Mouse (Mus musculus) spleen, adult 18-20 months (tissue): ENCODE measurements around the gene 1700030K09Rik.

ENCODE experiments used
- DNase-seq, 2 experiments: peaks; one replicate each; pipeline ENCODE4 v3.0.0; 2022; ENCODE audit warnings: mixed read lengths in 2 of 2

The 1700030K09Rik gene

GRCm38 (mm10) chr8:72459881-72460533 is 16.3 kb downstream of the 1700030K09Rik start:
- no peak for DNase-seq

- no peak for DNase-seq
Measured at GRCm38 (mm10) chr8:72464211-72464610, 20.5 kb downstream of the 1700030K09Rik start.

- DNase-seq, result no peak
Measured at GRCm38 (mm10) chr8:72469243-72469642, 25.6 kb downstream of the 1700030K09Rik start.

GRCm38 (mm10) chr8:72469984-72470383 is 26.3 kb downstream of the 1700030K09Rik start:
- DNase-seq, result no peak

- DNase-seq, result no peak
Measured at GRCm38 (mm10) chr8:72470684-72471083, 27.0 kb downstream of the 1700030K09Rik start.

- peak; percentile 89 to 95 for DNase-seq
Measured at GRCm38 (mm10) chr8:72474826-72475546, 31.3 kb downstream of the 1700030K09Rik start, which contains the start of gene Cherp. Cherp (minus strand) TSS chr8:72475226.

- no peak for DNase-seq
Measured at GRCm38 (mm10) chr8:72485456-72486199, 41.9 kb downstream of the 1700030K09Rik start.

GRCm38 (mm10) chr8:72487014-72487413 is 43.3 kb downstream of the 1700030K09Rik start:
- DNase-seq, result no peak

- DNase-seq, result no peak
Measured at GRCm38 (mm10) chr8:72491017-72491416, 47.3 kb downstream of the 1700030K09Rik start.

- peak; percentile 19 to 31 for DNase-seq
Measured at GRCm38 (mm10) chr8:72491680-72492621, 48.3 kb downstream of the 1700030K09Rik start, which contains the start of gene Slc35e1. Slc35e1 (minus strand) TSS chr8:72492614.

- peak; percentile 99 for DNase-seq
Measured at GRCm38 (mm10) chr8:72492622-72493081, 49.0 kb downstream of the 1700030K09Rik start.

GRCm38 (mm10) chr8:72493381-72493780 is 49.7 kb downstream of the 1700030K09Rik start:
- no peak for DNase-seq

GRCm38 (mm10) chr8:72495411-72496111 is 51.9 kb downstream of the 1700030K09Rik start:
- no peak for DNase-seq

- DNase-seq, result no peak
Measured at GRCm38 (mm10) chr8:72496217-72496616, 52.5 kb downstream of the 1700030K09Rik start.

- no peak for DNase-seq
Measured at GRCm38 (mm10) chr8:72497911-72498310, 54.2 kb downstream of the 1700030K09Rik start.

- DNase-seq, result no peak
Measured at GRCm38 (mm10) chr8:72498527-72498926, 54.8 kb downstream of the 1700030K09Rik start.

- no peak for DNase-seq
Measured at GRCm38 (mm10) chr8:72499521-72500284, 56.0 kb downstream of the 1700030K09Rik start.

GRCm38 (mm10) chr8:72500521-72500931 is 56.8 kb downstream of the 1700030K09Rik start:
- no peak for DNase-seq

GRCm38 (mm10) chr8:72504137-72504536 is 60.5 kb downstream of the 1700030K09Rik start:
- DNase-seq, result no peak

GRCm38 (mm10) chr8:72504637-72505314 is 61.1 kb downstream of the 1700030K09Rik start:
- DNase-seq, result no peak
